Mouse (Mus musculus) thymus, postnatal 25 days (tissue): ENCODE measurements around the gene Agmo.

ENCODE experiments used
- DNase-seq: peaks from one replicate; pipeline ENCODE4 v3.0.0; 2022

The Agmo gene

GRCm38 (mm10) chr12:37241566-37242021 lies at the start of gene Agmo:
TSS of gene Agmo (plus strand) at chr12:37241641.
- DNase-seq, result no peak

DNA sequence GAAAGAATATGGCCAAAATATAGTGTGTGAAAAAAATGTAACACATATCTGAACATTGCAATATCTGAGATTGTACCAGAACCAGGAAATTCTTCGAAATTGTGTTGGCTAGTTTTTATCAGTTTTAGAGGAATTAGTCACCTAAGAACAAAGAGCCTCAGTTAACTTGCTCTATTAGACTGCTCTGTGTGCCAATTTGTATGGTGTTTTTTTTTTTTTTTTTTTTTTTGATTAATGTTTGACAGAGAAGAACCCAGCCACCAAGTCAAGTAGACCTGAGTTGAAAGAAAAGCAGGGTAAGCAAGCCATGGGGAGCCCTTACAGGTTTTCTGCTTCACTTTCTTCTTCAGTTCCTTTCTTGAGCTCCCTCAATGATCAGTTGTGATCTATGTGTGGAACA lies 10.3 kb upstream of the Agmo start:
- DNase-seq, result no peak

DNA sequence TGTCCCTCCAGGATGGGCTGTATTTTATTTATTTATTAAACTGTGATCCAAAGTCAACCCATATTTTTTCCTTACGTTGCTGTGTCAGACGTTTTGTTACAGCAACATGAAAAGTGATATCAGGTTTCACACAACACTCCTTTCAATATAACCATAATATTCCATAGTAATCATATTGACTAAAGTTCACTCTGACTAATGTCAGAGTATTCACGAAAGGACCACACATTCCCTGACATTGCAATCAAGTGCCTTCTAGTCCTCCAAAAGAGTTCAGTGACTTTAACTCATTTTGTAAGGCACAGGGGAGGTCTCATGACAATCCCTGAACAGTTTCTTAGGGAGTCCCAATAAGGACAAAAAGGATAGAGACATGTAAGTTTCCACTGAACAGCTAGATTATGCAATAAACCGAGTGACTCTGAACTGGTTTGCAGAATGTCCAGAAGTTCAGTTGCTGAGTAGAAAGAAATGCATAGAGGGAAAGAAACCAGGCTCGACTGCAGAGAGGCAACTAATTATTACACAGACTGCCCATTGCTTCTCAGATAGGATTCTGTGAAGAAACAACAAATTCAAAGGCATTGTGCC lies 371 bp upstream of the Agmo start:
- DNase-seq, result no peak

DNA sequence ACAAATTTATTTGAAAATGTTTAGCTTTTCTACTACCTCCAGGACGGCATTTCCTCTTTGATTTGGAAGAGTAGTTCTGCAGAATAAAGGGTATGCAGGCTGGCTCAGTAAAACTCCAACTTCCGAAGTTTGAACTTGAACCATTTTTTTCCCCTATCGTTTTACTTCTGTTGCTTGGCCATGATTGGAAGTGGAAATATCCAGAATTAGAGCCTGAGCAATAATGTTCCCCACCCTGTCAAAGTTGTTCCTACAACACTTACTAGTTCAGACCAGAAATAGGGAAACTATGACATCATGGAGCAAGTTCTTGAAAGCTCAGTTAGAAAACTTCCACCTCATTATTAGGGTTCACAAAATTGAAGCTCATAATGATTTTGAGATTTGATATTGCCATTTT lies 1.0 kb downstream of the Agmo start:
- DNase-seq, result no peak

GRCm38 (mm10) chr12:37244876-37245275 lies 3.4 kb downstream of the Agmo start:
- DNase-seq, result no peak

DNA sequence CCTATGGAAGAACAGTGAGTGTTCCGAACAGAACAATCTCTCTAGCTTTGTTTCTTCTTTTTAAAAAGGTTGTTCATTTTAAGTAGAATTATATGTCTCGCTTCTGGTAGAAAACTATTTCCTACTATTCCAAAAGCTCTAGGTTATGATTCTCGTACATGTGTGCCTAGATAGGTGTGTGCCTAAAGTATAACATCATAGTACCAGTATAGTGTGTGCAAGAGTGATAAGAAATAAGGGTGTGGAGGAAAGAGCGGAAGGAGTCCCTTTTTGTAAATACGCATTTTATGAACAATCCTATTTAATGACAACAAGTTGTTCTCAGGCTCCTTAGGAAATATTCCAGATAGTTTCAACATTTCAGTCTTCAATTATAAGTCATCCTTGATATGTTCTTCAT lies 10.2 kb downstream of the Agmo start:
- no peak for DNase-seq

DNA sequence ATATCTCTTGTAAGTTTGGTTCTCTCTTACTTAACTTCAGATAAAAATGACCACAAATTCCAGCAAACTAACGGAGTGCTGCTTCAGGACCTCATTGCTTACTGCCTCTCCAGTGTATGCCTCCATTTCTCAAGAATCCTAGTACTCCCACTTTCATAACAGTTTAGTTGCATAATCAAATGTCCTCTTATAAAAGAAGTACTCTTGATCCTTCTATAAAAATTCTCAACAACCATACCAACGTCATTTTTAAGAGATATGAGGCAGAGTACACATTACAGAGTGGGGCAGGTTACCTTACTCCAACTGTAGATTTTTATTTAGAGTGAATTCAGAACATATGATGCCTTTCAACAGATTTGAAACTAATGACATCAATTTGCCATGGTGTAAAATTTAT lies 15.7 kb downstream of the Agmo start:
- DNase-seq, result no peak

- no peak for DNase-seq
These were observed 18.5 kb downstream of the Agmo start for GRCm38 (mm10) chr12:37259771-37260528.

- no peak for DNase-seq
These were observed 22.2 kb downstream of the Agmo start for GRCm38 (mm10) chr12:37263685-37264084.

GRCm38 (mm10) chr12:37268636-37269152 lies 27.3 kb downstream of the Agmo start:
- DNase-seq, result no peak

GRCm38 (mm10) chr12:37272660-37273059 lies 31.2 kb downstream of the Agmo start:
- no peak for DNase-seq

DNA sequence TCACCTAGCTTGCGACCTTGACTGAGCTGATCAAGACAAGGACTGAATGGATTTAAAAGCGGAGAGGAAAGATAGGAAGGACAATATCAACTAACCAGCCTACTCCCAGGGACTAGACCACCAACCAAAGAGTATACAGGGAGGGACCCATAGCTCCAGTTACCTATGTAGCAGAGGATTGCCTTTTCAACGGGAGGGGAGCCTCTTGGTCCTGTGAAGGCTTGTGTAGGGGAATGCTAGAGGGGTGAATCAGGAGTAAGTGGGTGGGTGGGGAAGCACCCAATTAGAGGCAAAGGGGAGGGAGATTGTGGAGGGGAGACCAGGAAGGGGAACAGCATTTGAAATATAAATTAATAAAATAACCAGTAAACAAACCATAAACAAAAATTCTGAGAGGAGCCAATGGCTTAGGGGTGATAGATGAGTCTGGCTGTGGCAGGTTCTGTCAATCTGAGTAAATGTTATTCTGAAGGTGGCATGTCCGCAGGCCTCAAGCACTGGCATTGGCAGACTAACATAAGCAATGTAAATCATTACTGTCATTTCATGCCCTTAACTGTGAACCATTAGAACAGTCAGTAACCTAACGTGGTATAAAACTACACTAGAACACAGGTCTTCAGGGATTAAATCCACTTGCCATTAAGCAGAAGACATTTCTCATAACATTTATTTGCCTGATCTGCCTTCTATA lies 32.7 kb downstream of the Agmo start:
- DNase-seq, result no peak

DNA sequence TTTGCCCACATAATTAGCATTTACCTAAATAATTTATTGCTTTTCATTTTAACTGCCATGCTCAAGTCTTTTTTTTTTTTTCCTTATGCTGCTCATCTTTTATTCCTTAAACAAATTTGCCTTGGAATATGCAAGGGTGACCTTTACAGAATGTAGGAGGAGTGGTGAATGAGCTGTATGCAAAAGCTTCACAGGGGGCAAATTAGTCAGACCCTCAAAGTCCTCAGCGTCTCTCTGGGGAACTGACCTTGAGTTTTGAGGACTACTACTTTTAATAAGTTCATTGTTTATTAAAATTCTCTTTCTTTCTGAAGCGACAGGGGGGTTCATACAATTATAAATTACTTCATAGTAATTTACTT lies 33.2 kb downstream of the Agmo start:
- no peak for DNase-seq

DNA sequence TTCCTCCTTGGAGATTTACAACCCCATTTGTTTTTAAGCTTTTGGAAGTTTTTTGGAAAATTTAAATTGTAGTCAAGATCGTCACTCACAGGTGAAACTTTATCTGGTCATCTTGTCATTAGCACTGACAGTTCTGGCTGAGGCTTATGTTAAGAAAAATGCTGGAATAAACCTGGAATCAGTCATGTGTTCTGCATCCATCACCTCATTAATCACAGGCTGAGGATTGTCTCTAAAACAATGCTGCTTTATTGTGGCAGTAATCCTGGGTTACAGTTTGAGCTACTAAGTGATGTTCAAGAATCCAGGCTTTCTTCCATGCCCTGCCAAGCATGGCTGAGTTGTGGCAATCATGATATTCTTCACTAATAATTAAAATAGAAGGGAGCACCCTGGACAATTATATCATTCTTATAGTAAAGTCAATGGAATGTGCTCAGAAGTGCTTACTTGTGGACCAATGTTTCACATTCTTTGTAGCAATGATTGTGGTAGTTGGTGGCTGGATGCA lies 65.6 kb downstream of the Agmo start:
- DNase-seq, result no peak

- DNase-seq, result no peak
These were observed 69.3 kb downstream of the Agmo start for GRCm38 (mm10) chr12:37310786-37311185.

DNA sequence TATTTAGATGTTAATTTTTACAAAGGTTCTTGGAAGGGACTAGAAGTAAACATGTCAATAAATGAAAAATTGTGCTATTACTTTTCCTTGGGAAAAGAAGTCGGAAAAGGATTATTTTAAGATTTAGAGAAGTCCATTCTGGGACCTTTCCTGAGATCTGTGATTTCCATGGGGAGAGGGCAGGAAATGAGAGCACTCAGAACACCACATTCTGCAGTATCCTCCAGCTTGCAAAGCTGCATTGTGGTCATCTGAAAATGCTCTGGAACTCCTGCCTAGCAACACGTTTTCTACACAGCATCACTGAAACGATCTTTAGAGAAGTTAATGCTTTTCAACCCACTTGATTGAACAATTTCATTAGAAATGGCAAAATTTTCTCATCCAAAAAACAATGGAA lies 81.4 kb downstream of the Agmo start:
- DNase-seq, result no peak

- no peak for DNase-seq
These were observed 93.5 kb downstream of the Agmo start for GRCm38 (mm10) chr12:37334987-37335386.

DNA sequence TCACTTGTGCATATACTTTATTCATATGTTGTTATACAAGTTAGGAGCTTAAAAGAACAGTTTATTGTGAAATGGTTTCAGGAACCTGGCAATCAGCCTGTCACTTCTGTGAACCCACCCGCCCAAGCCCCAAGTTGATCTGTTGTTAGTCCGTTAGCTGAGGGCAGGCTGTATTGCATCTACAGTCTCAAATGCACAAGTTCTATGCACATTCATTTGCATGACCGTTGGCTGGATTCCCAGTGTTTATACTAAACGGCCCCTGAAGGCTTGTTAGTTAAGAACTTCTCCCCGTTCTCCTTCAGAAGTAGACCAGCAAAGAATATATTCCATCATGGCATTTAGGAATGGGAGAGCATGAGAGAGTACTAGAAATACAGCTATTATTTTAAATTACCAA lies 102.8 kb downstream of the Agmo start:
- no peak for DNase-seq

DNA sequence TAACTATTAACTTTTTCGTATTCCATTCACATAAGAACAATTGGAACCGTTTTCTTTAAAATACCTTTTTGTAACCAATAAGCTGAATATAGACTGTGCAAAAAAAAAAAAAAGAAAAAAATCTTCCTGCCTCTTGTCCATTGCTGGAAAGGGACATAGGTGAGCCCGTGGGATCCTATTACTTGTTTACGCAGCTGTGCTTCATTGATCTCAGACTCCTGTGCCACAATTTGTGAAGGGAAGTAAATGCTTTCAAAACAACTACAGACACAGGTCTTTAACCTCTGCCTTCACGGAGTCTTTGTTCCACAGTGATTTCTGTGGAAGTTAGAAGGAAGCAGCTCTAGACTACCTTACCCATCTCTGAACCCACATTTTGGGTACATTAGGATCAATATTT lies 104.3 kb downstream of the Agmo start:
- no peak for DNase-seq

- DNase-seq, result no peak
These were observed 150.9 kb downstream of the Agmo start for GRCm38 (mm10) chr12:37392316-37392715.

DNA sequence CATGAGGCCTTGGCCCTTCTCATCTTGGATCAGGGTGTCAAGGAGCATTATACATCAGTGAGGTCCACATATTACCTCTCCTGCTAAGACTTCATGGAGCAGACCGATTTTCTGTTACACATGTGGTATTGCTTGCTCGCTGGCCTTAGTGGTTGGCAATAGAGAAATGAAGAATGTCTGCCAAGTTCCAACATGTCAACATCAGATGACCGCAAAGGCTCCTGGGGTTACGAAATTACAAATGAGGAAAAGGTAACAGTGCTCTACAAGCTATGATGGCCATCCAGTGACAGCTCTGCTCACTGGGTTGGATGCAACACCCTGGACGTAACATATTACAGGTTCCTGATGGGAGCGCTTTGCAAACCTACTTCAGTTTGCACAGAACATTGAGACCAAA lies 161.1 kb downstream of the Agmo start:
- no peak for DNase-seq

DNA sequence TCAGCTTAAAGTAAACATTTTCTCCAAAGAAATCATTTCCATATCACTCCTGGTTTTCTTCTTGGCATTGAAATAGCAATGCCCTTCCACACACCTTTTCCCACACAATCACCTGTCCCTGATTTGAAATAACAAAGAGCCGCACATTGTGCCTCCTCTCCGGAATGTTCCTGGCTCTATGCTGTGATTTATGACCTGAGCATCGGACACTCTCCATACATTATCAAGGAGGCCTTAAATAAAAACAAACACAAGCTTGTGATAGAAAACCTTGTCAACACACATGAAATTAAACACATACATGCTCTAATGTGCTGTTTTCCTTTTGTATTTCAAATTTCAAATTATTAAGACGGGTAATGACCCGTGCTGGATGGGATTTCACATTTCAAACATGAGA lies 184.9 kb downstream of the Agmo start:
- no peak for DNase-seq

GRCm38 (mm10) chr12:37426750-37427149 lies 185.3 kb downstream of the Agmo start:
- no peak for DNase-seq

GRCm38 (mm10) chr12:37434466-37434865 lies 193.0 kb downstream of the Agmo start:
- DNase-seq, result no peak
